Mouse (Mus musculus): ENCODE measurements around the gene Gnat2.

The Gnat2 gene

DNA sequence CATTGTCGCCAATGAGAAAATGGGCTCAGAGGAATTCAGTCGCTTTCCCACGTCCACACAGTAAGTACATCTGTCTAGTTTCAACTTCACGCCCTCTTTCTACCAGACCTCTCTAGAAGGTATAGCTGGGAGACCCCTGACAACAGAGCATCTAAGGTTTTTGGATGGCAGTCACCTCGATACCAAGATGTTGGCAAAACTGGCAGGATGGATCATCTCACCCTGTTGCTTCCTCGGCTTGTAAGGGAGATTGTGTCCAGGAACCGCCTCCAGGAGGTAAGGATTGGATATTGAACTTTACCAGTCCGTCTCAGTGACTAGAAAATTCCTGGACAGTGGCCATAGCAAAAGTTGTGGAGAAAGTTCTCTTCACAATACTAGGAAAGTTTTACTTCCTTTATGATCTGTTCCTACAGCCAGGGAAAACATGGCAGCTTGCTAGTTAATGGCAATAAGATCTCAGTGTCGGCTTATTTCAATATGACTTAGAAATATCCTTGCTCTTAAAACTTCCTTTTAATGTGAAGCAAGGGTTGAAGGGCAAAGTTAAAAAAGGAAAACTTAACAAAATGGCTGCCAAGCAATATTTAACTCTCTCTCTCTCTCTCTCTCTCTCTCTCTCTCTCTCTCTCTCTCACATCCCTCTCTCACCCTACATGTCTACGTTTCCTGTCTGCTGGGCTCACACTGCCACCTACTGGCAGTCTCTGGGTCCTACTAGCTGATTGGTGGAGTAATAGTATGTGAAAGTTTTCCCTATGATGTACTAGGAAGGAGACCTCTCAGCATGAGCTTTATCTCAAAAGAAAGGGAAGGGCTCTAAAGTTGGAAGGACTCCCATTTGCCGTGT lies 55.0 kb downstream of the Gnat2 start:
- in situ Hi-C loops (cut with MboI; ENCODE audit: low sequenced_read_pairs) = loop anchor here (10.0 kb wide), 1 partner anchor 63 kb away; the partner anchor contains the start of gene Ampd2
